15 mouse cellular contexts compared by ENCODE assay signal in genomic region chr1:87002545-87003168, GRCm38 (mm10).
DNase-seq lines count a peak whose midpoint lies in the region; ATAC-seq and TF ChIP-seq lines count a peak whose summit lies in the region.
"Had no signal": no experiment of that assay in that cellular context is flagged by ENCODE, and none has a peak within 500 bp of the region (broad histone marks: within the 10 kb centered on the region; RNA-seq: fewer than 3 reads in every experiment).

No protein-coding gene starts in this region.

- TF ChIP-seq CTCF in midbrain, postnatal 0 days (IDR thresholded peaks at IDR 0.05): no peak
- TF ChIP-seq CTCF in kidney, adult 2 months (conservative IDR thresholded peaks at IDR 0.05; ENCODE audit: insufficient read depth, insufficient read length, low read depth, low read length): no peak
- TF ChIP-seq CTCF in heart, adult 2 months (IDR thresholded peaks at IDR 0.05): no peak
- no peak; the same call in 1 of the 2 replicates for TF ChIP-seq CTCF in left cerebral cortex, adult 2 months (IDR thresholded peaks at IDR 0.05)

- no peaks in the 10 kb centered on the region for H3K27me3 ChIP-seq in forebrain, embryonic 14.5 days (replicated peaks; ENCODE audit: control insufficient read depth, insufficient read depth, low read length)
- H3K27me3 ChIP-seq in hindbrain, embryonic 16.5 days (replicated peaks; ENCODE audit: control insufficient read depth, insufficient read depth, low read length): no peaks in the 10 kb centered on the region
- no peaks in the 10 kb centered on the region for H3K27me3 ChIP-seq in midbrain, postnatal 0 days (ENCODE audit: insufficient read depth, low read length)
- H3K27me3 ChIP-seq in kidney, adult 2 months (replicated peaks; ENCODE audit: control insufficient read depth, insufficient read depth, low read length): no peaks in the 10 kb centered on the region
- H3K27me3 ChIP-seq in heart, adult 2 months (ENCODE audit: control insufficient read depth, insufficient read depth, low read length): no peaks in the 10 kb centered on the region
- H3K27me3 ChIP-seq: liver, embryonic 12.5 days; megakaryocyte, embryonic 14.5 days had no signal

- no peak overlapping the region for H3K9ac ChIP-seq in forebrain, embryonic 14.5 days (ENCODE audit: low read length)
- H3K9ac ChIP-seq in hindbrain, embryonic 16.5 days (ENCODE audit: low read depth, low read length): no peak overlapping the region
- H3K9ac ChIP-seq in midbrain, postnatal 0 days (replicated peaks; ENCODE audit: low read length, poor library complexity, severe bottlenecking): no peak overlapping the region
- H3K9ac ChIP-seq in heart, adult 2 months (ENCODE audit: low read depth, low read length): no peak overlapping the region
- H3K9ac ChIP-seq: liver, embryonic 12.5 days had no signal

- H3K36me3 ChIP-seq in forebrain, embryonic 14.5 days (ENCODE audit: control insufficient read depth, insufficient read depth, low read length): no peaks in the 10 kb centered on the region
- no peaks in the 10 kb centered on the region for H3K36me3 ChIP-seq in hindbrain, embryonic 16.5 days (ENCODE audit: control insufficient read depth, insufficient read depth, low read length)
- H3K36me3 ChIP-seq in midbrain, postnatal 0 days (ENCODE audit: insufficient read depth, low read length): no peaks in the 10 kb centered on the region
- H3K36me3 ChIP-seq in kidney, adult 2 months (ENCODE audit: control insufficient read depth, insufficient read depth, low read length): no peaks in the 10 kb centered on the region
- H3K36me3 ChIP-seq in heart, adult 2 months (ENCODE audit: control insufficient read depth, insufficient read depth, low read length): no peaks in the 10 kb centered on the region
- H3K36me3 ChIP-seq: liver, embryonic 12.5 days had no signal

- peak; percentile 48 for DNase-seq in embryo, embryonic 11 days
- DNase-seq in forebrain, embryonic 14.5 days (ENCODE audit: low spot score): no peak
- DNase-seq in midbrain, postnatal 0 days (ENCODE audit: low spot score): peak; percentile 69
- DNase-seq in kidney, adult 2 months: no peak
- no peak for DNase-seq in heart, adult 2 months
- DNase-seq in left cerebral cortex, adult 2 months (ENCODE audit: extremely low spot score in 1 of 2, low spot score in 2 of 2): no peak
- DNase-seq: adrenal gland, postnatal 14 days; cerebellum, postnatal 25 days; heart, postnatal 36 days; right cerebral cortex, postnatal 4 days had no signal

- no peak for TF ChIP-seq EP300 in heart, adult 2 months (IDR thresholded peaks at IDR 0.05; ENCODE audit: insufficient read depth, low read depth, low read length)

- no peak overlapping the region for H3K27ac ChIP-seq in forebrain, embryonic 14.5 days (ENCODE audit: low read depth, low read length)
- peak overlapping the region; percentile 41; the same call in 1 of the 2 replicates for H3K27ac ChIP-seq in hindbrain, embryonic 16.5 days (ENCODE audit: low read depth, low read length)
- no peak overlapping the region for H3K27ac ChIP-seq in midbrain, postnatal 0 days (ENCODE audit: low read depth, low read length)
- no peak overlapping the region for H3K27ac ChIP-seq in kidney, adult 2 months (ENCODE audit: insufficient read depth, low read depth, low read length)
- no peak overlapping the region for H3K27ac ChIP-seq in heart, adult 2 months
- H3K27ac ChIP-seq in left cerebral cortex, adult 2 months: no peak overlapping the region
- H3K27ac ChIP-seq: liver, embryonic 12.5 days had no signal

- 0 out of 2 replicates have a peak, but pooled peaks cover 5% of the 10 kb centered on the region for H3K4me1 ChIP-seq in forebrain, embryonic 14.5 days (ENCODE audit: control insufficient read depth, insufficient read depth, low read length)
- peaks cover 6% of the 10 kb centered on the region; the same call in 1 of the 2 replicates for H3K4me1 ChIP-seq in hindbrain, embryonic 16.5 days (ENCODE audit: control insufficient read depth, insufficient read depth, low read depth, low read length)
- H3K4me1 ChIP-seq in midbrain, postnatal 0 days (ENCODE audit: insufficient read depth, low read length): no peaks in the 10 kb centered on the region
- H3K4me1 ChIP-seq in kidney, adult 2 months (ENCODE audit: control insufficient read depth, insufficient read depth, low read length): no peaks in the 10 kb centered on the region
- H3K4me1 ChIP-seq in heart, adult 2 months (ENCODE audit: control insufficient read depth, insufficient read depth, low read length): no peaks in the 10 kb centered on the region
- H3K4me1 ChIP-seq: liver, embryonic 12.5 days had no signal

- H3K4me3 ChIP-seq in forebrain, embryonic 14.5 days (ENCODE audit: low read depth, low read length): no peak overlapping the region
- no peak overlapping the region for H3K4me3 ChIP-seq in hindbrain, embryonic 16.5 days (ENCODE audit: low read length)
- no peak overlapping the region for H3K4me3 ChIP-seq in midbrain, postnatal 0 days (ENCODE audit: low read depth, low read length)
- H3K4me3 ChIP-seq in kidney, adult 2 months (ENCODE audit: insufficient read depth, low read depth, low read length): no peak overlapping the region
- H3K4me3 ChIP-seq in heart, adult 2 months: no peak overlapping the region
- no peak overlapping the region for H3K4me3 ChIP-seq in left cerebral cortex, adult 2 months
- H3K4me3 ChIP-seq: liver, embryonic 12.5 days; megakaryocyte, embryonic 14.5 days had no signal

- H3K4me2 ChIP-seq in forebrain, embryonic 14.5 days (ENCODE audit: low read length): no peak overlapping the region
- no peak overlapping the region for H3K4me2 ChIP-seq in hindbrain, embryonic 16.5 days (ENCODE audit: low read length)
- H3K4me2 ChIP-seq in midbrain, postnatal 0 days (ENCODE audit: low read depth, low read length, poor library complexity, severe bottlenecking): no peak overlapping the region
- H3K4me2 ChIP-seq: liver, embryonic 12.5 days had no signal

- H3K79me2 ChIP-seq in heart, adult 2 months (replicated peaks; ENCODE audit: control insufficient read depth, insufficient read depth, low read length): no peaks in the 10 kb centered on the region

- TF ChIP-seq POLR2A in kidney, adult 2 months (IDR thresholded peaks at IDR 0.05; ENCODE audit: low read depth, low read length): no peak
- no peak for TF ChIP-seq POLR2A in heart, adult 2 months (IDR thresholded peaks at IDR 0.05; ENCODE audit: insufficient read depth, low read depth, low read length)

- intact Hi-C loops in heart, adult 2 months (cut with DNase I): no loop called here
- intact Hi-C loops in left cerebral cortex, adult 2 months (cut with DNase I): no loop called here

- 33% methylated on average over 9 of the region's 9 CpGs for WGBS in forebrain, embryonic 14.5 days
- WGBS in hindbrain, embryonic 16.5 days: 23% methylated on average over 9 of the region's 9 CpGs
- WGBS in midbrain, postnatal 0 days: 36% methylated on average over 9 of the region's 9 CpGs
- 76% methylated on average over 9 of the region's 9 CpGs for WGBS in kidney, adult 2 months
- WGBS in heart, adult 2 months: 79% methylated on average over 9 of the region's 9 CpGs

- no peaks in the 10 kb centered on the region for H3K9me3 ChIP-seq in forebrain, embryonic 14.5 days (replicated peaks; ENCODE audit: control insufficient read depth, low read length)
- no peaks in the 10 kb centered on the region for H3K9me3 ChIP-seq in hindbrain, embryonic 16.5 days (ENCODE audit: control insufficient read depth, low read length)
- H3K9me3 ChIP-seq in midbrain, postnatal 0 days (ENCODE audit: low read length): no peaks in the 10 kb centered on the region
- H3K9me3 ChIP-seq: liver, embryonic 12.5 days had no signal

- peak; percentile 52 for ATAC-seq in forebrain, embryonic 14.5 days
- peak; percentile 94 for ATAC-seq in hindbrain, embryonic 16.5 days
- 0 out of 2 replicates have a peak, but pooled peaks have one; percentile 16 for ATAC-seq in midbrain, postnatal 0 days (ENCODE audit: low FRiP score)
- no peak for ATAC-seq in CD4-positive, CD25-positive, alpha-beta regulatory T cell, adult 4 months
- ATAC-seq: liver, embryonic 12.5 days; lung, postnatal 0 days had no signal

Comparison
In these comparisons a context has a peak if more than half of its experiments do, and no peak if none do; other contexts are left out.
1. DNase-seq: peak in embryo, embryonic 11 days (single experiment) and midbrain, postnatal 0 days (single experiment); none in forebrain, embryonic 14.5 days (single experiment), kidney, adult 2 months (single experiment), heart, adult 2 months (0 of 2) and left cerebral cortex, adult 2 months (0 of 2).